Mouse (Mus musculus) megakaryocyte, embryonic 14.5 days (primary cell): Measurements from ENCODE around the gene Ptpra.

ENCODE experiments used
- FLI1 ChIP-seq: IDR thresholded peaks from 2 replicates; pipeline ENCODE4 v1.6.1; 2012; ENCODE audit warnings: low read length, inconsistent platforms, mixed read lengths
- GATA1 ChIP-seq: IDR thresholded peaks from 3 replicates; pipeline ENCODE4 v1.6.1; 2012; ENCODE audit warnings: mixed read lengths, low read length, inconsistent platforms, borderline replicate concordance

- no peak for TF ChIP-seq FLI1
- no peak for TF ChIP-seq GATA1
Observed at GRCm38 (mm10) chr2:130491587-130491986, 41.5 kb downstream of the Ptpra start.
